Mouse (Mus musculus) hindbrain, embryonic 16.5 days (tissue): ENCODE results near the gene Spink2. TPM values are rescaled to one million over a fixed set of nuclear protein-coding genes. Genes with fewer than 3 reads are reported as not detected.
A peak's percentile ranks its signal among the peaks of the same experiment; 100 is the strongest.
"Not testable (repeated sequence)": the region's sequence is repeated elsewhere in the genome, so short reads cannot be mapped to it uniquely, and the experiment has no call there.

Source experiments
- ATAC-seq: fragments of 200-750 bp; cut with Nextera tagmentation; 2 replicates; pipeline ENCODE4 v1.8.0; 2017; ENCODE audit warnings: moderate TSS enrichment, moderate library complexity
- H3K27ac ChIP-seq: fragments of 300-500 bp; sonication (generic); 2 replicates; pipeline ENCODE4 v1.5.1; 2014; ENCODE audit warnings: low read depth, mild to moderate bottlenecking, control low read depth, low read length, moderate library complexity
- H3K27me3 ChIP-seq: fragments of 300-500 bp; sonication (generic); replicated peaks from 2 replicates; pipeline ENCODE4 v1.6.1; 2014; ENCODE audit warnings: low read length; ENCODE audit not compliant: control insufficient read depth, insufficient read depth
- H3K36me3 ChIP-seq: fragments of 300-500 bp; sonication (generic); 2 replicates; pipeline ENCODE4 v1.6.1; 2014; ENCODE audit warnings: mild to moderate bottlenecking, low read length, moderate library complexity, mixed read lengths; ENCODE audit not compliant: control insufficient read depth, insufficient read depth
- H3K4me1 ChIP-seq: fragments of 300-500 bp; sonication (generic); 2 replicates; pipeline ENCODE4 v1.6.1; 2014; ENCODE audit warnings: low read depth, low read length; ENCODE audit not compliant: control insufficient read depth, insufficient read depth
- H3K4me2 ChIP-seq: fragments of 300-500 bp; sonication (generic); 2 replicates; pipeline ENCODE4 v1.6.1; 2014; ENCODE audit warnings: mild to moderate bottlenecking, low read length, control low read depth, moderate library complexity
- H3K4me3 ChIP-seq: fragments of 300-500 bp; sonication (generic); 2 replicates; pipeline ENCODE4 v1.5.1; 2014; ENCODE audit warnings: mild to moderate bottlenecking, low read length, control low read depth, moderate library complexity
- H3K9ac ChIP-seq: fragments of 300-500 bp; sonication (generic); 2 replicates; pipeline ENCODE4 v1.6.1; 2014; ENCODE audit warnings: low read depth, mild to moderate bottlenecking, control low read depth, low read length, moderate library complexity
- H3K9me3 ChIP-seq: fragments of 300-500 bp; sonication (generic); 2 replicates; pipeline ENCODE4 v1.6.1; 2014; ENCODE audit warnings: mild to moderate bottlenecking, low read length, moderate library complexity; ENCODE audit not compliant: control insufficient read depth
- WGBS: fragments of 180-500 bp; shearing (Covaris S2); extraction: QIAGEN DNeasy Blood & Tissue Kit; methylation state at CpG from one replicate; pipeline ENCODE4 v1.1.7; 2014; 5-methylcytosine and 5-hydroxymethylcytosine counted together
- polyA plus RNA-seq: library from polyadenylated mRNA; unstranded; fragments of >200 nt; fragmentation: Nextera tagmentation; extraction: Ambion mirVana; gene quantifications from 2 replicates; pipeline ENCODE4 v1.2.1, GENCODE M21; 2015

Spink2 gene
- polyA plus RNA-seq, 1 experiment from 2014 or later = 1.5 TPM

GRCm38 (mm10) chr5:77245787-77246671 is 34.8 kb upstream of the Spink2 start:
- Histone ChIP-seq H3K9me3 (no peaks in the 10 kb centered on the region), H3K9ac (0 out of 2 replicates have a peak overlapping the region, but pooled peaks have one; percentile 27), H3K4me3 (peak overlapping the region; percentile 10; the same call in 1 of the 2 replicates), H3K4me1 (peaks cover 6% of the 10 kb centered on the region), H3K27ac (no peak overlapping the region), H3K36me3 (no peaks in the 10 kb centered on the region), H3K27me3 (no peaks in the 10 kb centered on the region), H3K4me2 (peak overlapping the region; percentile 48)
- peak; percentile 67; the same call in 1 of the 2 replicates for ATAC-seq
- 26% methylated on average over 26 of the region's 26 CpGs for WGBS

GRCm38 (mm10) chr5:77245463-77245786 is 34.2 kb upstream of the Spink2 start:
- H3K9ac ChIP-seq = no peak overlapping the region
- 32% methylated on average over 7 of the region's 7 CpGs for WGBS
- no peaks in the 10 kb centered on the region for H3K36me3 ChIP-seq
- H3K27me3 ChIP-seq = no peaks in the 10 kb centered on the region
- peaks cover 6% of the 10 kb centered on the region for H3K4me1 ChIP-seq
- H3K4me3 ChIP-seq = 0 out of 2 replicates have a peak overlapping the region, but pooled peaks have one; percentile 3
- ATAC-seq = no peak; the same call in 1 of the 2 replicates
- no peak overlapping the region for H3K27ac ChIP-seq
- no peaks in the 10 kb centered on the region for H3K9me3 ChIP-seq
- H3K4me2 ChIP-seq = peak overlapping the region; percentile 48

- Histone ChIP-seq H3K27me3 (no peaks in the 10 kb centered on the region), H3K27ac (no peak overlapping the region), H3K36me3 (no peaks in the 10 kb centered on the region), H3K4me3 (no peak overlapping the region), H3K9ac (no peak overlapping the region), H3K4me1 (peaks cover 6% of the 10 kb centered on the region), H3K4me2 (no peak overlapping the region), H3K9me3 (no peaks in the 10 kb centered on the region)
- ATAC-seq = peak; percentile 57
- WGBS = 32% methylated on average over 8 of the region's 8 CpGs
These were observed 33.2 kb upstream of the Spink2 start for GRCm38 (mm10) chr5:77244331-77244987.

- no peaks in the 10 kb centered on the region for H3K27me3 ChIP-seq
- no peak overlapping the region for H3K27ac ChIP-seq
- H3K4me1 ChIP-seq = no peaks in the 10 kb centered on the region
- no peak overlapping the region for H3K4me3 ChIP-seq
- no peak overlapping the region for H3K4me2 ChIP-seq
- H3K36me3 ChIP-seq = no peaks in the 10 kb centered on the region
- no peak overlapping the region for H3K9ac ChIP-seq
- ATAC-seq = no peak
- 78% methylated on average over 2 of the region's 2 CpGs for WGBS
- H3K9me3 ChIP-seq = no peaks in the 10 kb centered on the region
These were observed 25.8 kb upstream of the Spink2 start for GRCm38 (mm10) chr5:77237104-77237503.

GRCm38 (mm10) chr5:77234921-77235320 is 23.6 kb upstream of the Spink2 start:
- Histone ChIP-seq H3K4me3 (no peak overlapping the region), H3K4me1 (no peaks in the 10 kb centered on the region), H3K36me3 (no peaks in the 10 kb centered on the region), H3K27me3 (no peaks in the 10 kb centered on the region), H3K4me2 (no peak overlapping the region), H3K27ac (no peak overlapping the region), H3K9me3 (no peaks in the 10 kb centered on the region), H3K9ac (no peak overlapping the region)
- WGBS = 22% methylated on average over 3 of the region's 3 CpGs
- peak; percentile 34; the same call in 1 of the 2 replicates for ATAC-seq

GRCm38 (mm10) chr5:77231863-77232262 is 20.6 kb upstream of the Spink2 start:
- H3K27ac ChIP-seq, ATAC-seq, H3K9me3 ChIP-seq, H3K36me3 ChIP-seq, H3K27me3 ChIP-seq, H3K4me1 ChIP-seq, H3K4me2 ChIP-seq, H3K4me3 ChIP-seq, H3K9ac ChIP-seq: not testable (repeated sequence)
- WGBS = 94% methylated on average over 4 of the region's 4 CpGs

GRCm38 (mm10) chr5:77228986-77229385 is 17.7 kb upstream of the Spink2 start:
- no peaks in the 10 kb centered on the region for H3K9me3 ChIP-seq
- H3K27me3 ChIP-seq = no peaks in the 10 kb centered on the region
- no peak overlapping the region for H3K4me2 ChIP-seq
- H3K4me1 ChIP-seq = no peaks in the 10 kb centered on the region
- no peak overlapping the region for H3K4me3 ChIP-seq
- 33% methylated on average over 1 of the region's 1 CpGs for WGBS
- no peak overlapping the region for H3K9ac ChIP-seq
- ATAC-seq = peak; percentile 81
- H3K27ac ChIP-seq = no peak overlapping the region
- no peaks in the 10 kb centered on the region for H3K36me3 ChIP-seq

GRCm38 (mm10) chr5:77223043-77223975 is 12.0 kb upstream of the Spink2 start:
- H3K4me3 ChIP-seq = no peak overlapping the region
- no peaks in the 10 kb centered on the region for H3K9me3 ChIP-seq
- H3K4me1 ChIP-seq = no peaks in the 10 kb centered on the region
- no peak for ATAC-seq
- H3K36me3 ChIP-seq = no peaks in the 10 kb centered on the region
- H3K4me2 ChIP-seq = no peak overlapping the region
- H3K27ac ChIP-seq = no peak overlapping the region
- H3K27me3 ChIP-seq = no peaks in the 10 kb centered on the region
- WGBS = 79% methylated on average over 11 of the region's 11 CpGs
- no peak overlapping the region for H3K9ac ChIP-seq
